Mouse (Mus musculus) right cerebral cortex, postnatal 4 days (tissue): Measurements from ENCODE around the gene Kmt2b.

Experiments
- DNase-seq: peaks from one replicate; pipeline ENCODE4 v3.0.0-alpha.2; 2022

Kmt2b gene

GRCm38 (mm10) chr7:30599933-30600353, 11.4 kb upstream of the Kmt2b start:
- DNase-seq: peak; percentile 88

GRCm38 (mm10) chr7:30598786-30599185, 10.3 kb upstream of the Kmt2b start, which contains the start of gene Zbtb32:
Gene Zbtb32 (minus strand): TSS chr7:30598909.
- DNase-seq: no peak

DNA sequence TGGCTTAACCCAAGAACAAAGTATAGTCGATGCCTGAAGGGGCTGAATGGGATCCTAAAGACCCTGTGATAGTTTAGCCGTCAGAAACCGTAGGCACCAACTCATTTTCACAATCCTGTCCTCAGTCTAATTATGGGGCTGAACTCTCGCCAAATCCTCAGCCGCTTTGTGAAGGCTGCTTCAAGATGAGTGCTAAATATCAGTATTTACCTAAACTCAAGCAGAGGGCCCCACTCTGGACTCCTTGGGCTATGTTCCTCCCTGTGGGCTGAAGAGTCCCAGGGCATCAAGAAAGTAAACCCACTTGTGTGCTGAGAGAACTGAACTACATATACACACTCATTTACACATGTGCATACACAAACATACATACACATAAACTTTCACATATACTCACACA, 8.3 kb upstream of the Kmt2b start:
- no peak for DNase-seq

GRCm38 (mm10) chr7:30596093-30596492, 7.6 kb upstream of the Kmt2b start:
- DNase-seq: no peak

DNA sequence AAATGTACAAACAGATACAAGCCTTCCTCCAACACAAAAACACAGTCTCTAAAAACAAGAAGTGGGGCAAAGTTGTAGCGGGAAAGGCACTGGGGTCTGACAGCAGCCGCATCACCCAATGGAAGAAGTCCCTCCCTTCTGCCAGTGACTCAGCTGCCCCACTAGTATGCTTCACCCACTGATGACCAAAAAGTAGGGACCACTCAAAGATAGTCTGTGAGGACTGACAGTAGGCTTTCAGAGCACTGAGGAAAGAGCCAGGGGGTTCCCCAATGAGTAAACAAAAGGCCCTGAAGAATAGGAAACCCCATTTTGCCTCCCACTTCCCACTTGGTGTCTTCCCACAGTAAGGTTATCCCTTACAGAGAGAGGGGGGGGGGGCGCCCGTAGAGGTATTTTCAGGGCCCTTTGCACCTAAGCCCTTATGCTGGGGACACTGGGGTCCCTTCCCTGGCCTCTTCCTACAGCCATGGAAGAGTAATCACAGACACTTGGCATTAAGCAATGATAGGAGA, 6.0 kb upstream of the Kmt2b start:
- DNase-seq: no peak

GRCm38 (mm10) chr7:30593579-30594509, 5.3 kb upstream of the Kmt2b start:
- no peak for DNase-seq

- no peak for DNase-seq
Measured at GRCm38 (mm10) chr7:30592772-30593423, 4.4 kb upstream of the Kmt2b start.

DNA sequence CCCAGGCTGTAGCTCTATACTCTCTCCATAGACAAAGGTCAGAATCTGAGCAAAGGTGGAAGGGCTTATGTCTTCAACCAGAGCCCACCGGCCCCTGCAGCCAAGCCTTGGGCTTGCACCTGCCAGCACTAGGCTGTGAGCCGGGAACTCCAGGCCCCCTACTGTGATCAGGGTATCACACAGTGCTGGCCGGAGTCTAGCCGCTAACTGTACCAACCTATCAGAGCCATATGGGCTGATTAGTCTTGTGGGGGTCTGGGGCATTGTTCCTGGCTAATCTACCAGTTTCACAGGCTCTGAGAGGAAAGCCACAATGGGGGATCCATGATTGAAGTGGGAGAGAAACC, 3.1 kb upstream of the Kmt2b start:
- no peak for DNase-seq

GRCm38 (mm10) chr7:30590927-30591604, 2.5 kb upstream of the Kmt2b start:
- DNase-seq: no peak

DNA sequence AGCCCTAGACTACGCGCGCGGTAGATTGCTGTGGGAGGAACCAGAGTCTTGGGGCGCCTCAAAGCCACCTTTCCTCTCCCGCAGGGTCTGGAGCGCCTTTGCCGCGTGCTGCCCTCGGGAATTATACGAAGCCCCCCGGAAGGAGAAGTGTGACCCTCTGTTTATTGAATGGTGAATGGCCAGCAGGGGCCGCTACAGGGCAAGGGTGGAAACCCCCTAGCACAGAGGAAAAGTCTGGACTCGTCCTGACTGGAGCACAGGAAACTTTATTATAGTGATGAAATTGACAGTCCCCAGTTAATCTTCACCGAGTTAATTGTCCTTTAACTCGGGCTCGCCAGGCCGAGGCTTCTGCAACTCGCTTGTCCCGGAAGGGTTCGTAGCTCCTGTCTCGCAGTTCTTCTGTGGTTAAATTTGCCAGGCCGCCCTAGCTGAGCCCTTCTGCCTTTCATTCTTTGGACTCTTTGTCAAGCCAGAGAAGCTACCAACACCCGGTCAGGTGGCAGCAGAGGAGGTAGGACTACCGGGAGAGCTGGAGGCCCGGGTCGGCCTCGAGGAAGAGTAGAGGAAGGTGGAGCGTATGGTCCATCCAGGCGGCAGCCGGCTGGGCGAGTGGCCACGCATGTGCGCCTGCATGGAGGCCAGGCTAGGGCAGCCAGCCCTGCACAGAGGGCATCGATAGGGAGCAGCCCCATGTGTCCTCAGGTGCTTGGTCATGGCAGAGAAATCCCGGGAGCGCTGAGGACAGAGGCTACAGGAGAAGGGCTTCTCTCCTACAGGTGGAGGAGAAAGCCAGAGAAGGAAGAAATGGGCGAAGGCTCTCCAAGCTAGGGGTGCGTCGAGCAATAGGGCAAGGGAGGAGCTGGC, 1.1 kb upstream of the Kmt2b start:
- peak; percentile 96 for DNase-seq

DNA sequence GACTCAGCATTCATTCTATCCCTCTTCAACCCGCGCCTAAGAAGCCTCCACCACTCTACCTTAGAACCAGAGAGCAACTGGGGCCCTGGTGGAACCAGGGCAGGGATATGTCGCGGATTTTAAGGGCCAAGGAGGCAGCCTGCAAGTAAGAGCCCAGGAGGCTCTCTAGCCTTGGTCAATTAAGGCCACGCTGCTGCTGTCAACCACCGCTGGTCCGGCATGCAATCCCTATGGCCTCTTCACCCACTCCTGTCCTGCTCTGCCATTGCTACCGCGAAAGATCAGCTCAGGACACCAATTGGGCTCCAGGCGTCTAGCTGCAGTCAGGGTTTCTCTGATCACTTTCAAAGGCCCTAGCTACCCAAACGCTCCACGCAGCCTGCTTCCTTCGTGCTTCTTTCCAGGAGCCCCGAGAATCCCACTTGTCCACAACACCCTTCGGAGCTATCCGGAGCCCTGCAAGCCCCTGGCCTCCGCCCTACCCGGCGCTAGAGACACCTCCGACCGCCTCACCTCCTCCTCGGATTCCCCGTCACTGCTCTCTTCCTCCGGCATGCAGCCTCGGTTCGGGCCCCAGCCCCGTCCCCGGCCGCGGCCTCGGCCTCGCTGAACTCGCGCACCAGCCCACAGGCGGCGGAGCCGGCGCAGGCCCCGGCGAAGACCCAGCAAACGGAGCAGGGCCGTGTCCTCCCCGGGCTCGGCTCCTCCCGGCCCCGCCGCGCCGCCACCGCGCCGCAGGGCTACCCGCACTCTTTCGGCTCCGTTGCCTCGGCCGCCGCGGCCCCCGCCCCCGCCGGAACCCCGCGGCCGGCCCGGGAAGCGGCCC, 471 bp downstream of the Kmt2b start:
- DNase-seq: peak; percentile 55

- DNase-seq: no peak
Measured at GRCm38 (mm10) chr7:30586455-30587020, 2.0 kb downstream of the Kmt2b start.

GRCm38 (mm10) chr7:30585170-30585569, 3.4 kb downstream of the Kmt2b start:
- no peak for DNase-seq

DNA sequence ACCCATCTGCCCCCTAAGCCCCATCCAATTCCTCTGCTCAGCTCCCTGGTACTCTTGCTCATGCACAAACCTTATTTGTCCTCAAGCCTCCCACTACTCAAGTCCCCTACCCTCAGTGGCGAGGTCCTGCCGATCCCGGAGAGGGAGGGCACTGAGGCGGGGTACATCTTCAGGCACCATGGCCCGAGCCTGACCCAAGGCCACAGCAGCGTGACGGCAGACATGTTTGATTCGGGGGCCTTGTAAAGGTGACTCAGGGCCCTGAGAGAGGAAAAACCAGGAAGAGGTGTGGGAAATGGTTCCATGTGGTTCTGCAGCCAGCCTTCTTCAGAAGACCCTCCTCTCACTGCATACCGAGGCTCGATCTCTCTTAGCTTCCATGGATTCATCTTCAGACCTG, 4.2 kb downstream of the Kmt2b start:
- DNase-seq: no peak

GRCm38 (mm10) chr7:30581547-30581946, 7.0 kb downstream of the Kmt2b start:
- DNase-seq: no peak

DNA sequence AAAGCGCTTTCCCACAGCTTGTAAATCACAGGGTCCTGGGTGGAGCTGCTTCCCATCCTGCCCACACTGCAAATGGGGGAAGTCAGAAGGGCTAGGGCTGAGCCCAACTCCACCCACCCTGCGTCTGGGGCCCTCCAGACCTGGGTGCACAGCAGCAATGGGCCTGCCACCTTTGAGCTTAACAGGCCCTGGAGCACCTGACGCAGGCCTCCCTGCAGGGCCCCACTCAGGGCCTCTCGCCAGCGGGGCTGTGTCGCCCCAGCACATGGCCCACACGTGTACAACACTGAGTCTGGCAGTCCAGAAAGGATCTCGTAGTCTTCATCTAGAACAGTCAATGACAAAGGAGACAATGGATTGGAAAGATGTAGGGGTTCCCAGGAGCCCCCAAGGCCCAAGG, 8.6 kb downstream of the Kmt2b start:
- no peak for DNase-seq

GRCm38 (mm10) chr7:30572969-30573368, 15.6 kb downstream of the Kmt2b start:
- no peak for DNase-seq

DNA sequence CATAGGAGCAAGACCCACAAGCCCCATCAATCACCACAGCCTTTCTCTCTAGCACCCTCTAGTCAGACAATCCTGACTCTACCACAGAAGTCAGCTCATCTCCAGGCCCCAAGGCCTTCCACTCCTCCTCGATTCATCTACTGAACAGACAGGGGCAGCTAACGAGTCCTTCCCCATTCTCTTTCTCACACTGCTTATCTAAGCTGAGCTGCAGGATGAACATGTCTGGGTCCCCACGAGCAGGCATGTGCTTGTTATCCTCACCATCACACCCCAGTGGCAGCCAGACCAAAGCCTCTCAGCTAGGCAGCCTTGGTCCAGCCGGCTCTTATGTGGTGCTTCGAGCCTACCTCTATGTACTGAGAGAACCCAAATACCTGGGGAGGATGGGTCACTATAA, 16.1 kb downstream of the Kmt2b start:
- DNase-seq: no peak

GRCm38 (mm10) chr7:30567555-30567954, 21.0 kb downstream of the Kmt2b start:
- no peak for DNase-seq

DNA sequence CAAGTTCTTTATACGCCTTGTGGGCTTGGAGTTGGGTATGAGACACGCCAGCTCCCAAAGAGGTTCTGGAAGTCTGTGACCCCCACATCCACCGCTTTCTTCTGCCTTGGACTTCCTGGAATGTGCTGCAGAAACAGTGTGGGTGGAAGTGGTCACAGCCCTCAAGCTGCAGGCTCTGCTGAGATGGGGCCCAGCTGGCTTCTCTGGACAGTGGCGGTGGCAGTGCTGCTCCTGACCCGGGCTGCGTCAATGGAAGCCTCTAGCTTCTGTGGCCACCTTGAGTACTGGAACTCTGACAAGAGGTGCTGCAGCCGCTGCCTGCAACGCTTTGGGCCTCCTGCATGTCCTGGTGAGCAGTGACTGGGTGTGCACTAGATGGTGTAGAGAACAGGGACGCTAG, 22.5 kb downstream of the Kmt2b start:
- no peak for DNase-seq

DNA sequence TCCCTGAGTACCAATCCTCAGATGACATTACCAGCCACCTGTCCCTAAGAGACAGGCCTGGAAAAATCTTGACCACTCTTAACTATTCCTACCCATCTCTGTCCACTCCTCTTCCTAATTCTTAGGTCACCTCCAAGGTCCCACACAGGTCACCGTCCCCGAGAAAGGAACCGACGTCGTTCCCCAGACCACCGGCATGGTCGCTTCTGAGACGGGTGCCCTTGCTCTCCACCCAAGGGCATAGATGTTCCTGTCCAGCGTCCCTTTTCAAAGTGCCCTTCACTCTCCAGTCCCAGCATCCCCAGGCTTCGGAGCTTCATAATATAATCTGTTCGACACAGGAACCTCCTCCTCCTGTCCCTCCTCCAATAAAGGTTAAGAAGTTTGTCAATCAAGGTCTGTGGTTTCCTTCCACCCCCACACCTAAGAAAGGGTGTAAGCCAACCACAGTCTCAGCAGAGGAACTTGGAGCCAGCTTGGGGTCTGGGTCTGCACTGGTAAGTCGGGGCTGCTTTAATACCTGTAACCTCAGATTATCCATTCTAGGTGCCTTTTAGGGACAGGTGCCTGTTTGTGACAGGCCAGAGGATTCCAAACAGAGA, 23.5 kb downstream of the Kmt2b start, which contains the start of gene Igflr1:
TSS of gene Igflr1 (plus strand) at position 458 of the 602 bp plus-strand sequence.
- DNase-seq: no peak
